Mouse (Mus musculus) heart, postnatal 10 days (tissue): ENCODE data around the gene Tstd3. TPM values are rescaled to one million over a fixed set of nuclear protein-coding genes. Genes with fewer than 3 reads are reported as not detected.
"Not testable (repeated sequence)": the region's sequence is repeated elsewhere in the genome, so short reads cannot be mapped to it uniquely, and the experiment has no call there.

Experiments used
- DNase-seq, 2 experiments: peaks; one replicate each; pipeline ENCODE4 v3.0.0; 2021
- intact Hi-C: fragments of 180-260 bp; cut with DNase I; formaldehyde crosslinking; loops from one replicate; pipeline ENCODE4 v1.15.1; 2025
- total RNA-seq, 2 experiments: library from RNA; stranded (reverse); gene quantifications; 2 replicates each; pipeline ENCODE4 v1.2.3; 2021

Tstd3 gene
- total RNA-seq, 2 experiments from 2014 or later, result 12.1 to 13.8 TPM

- intact Hi-C loops, result no loop called here
- no peak for DNase-seq
Measured at GRCm38 (mm10) chr4:21755123-21755789, 11.8 kb downstream of the Tstd3 start.

- intact Hi-C loops, result no loop called here
- no peak for DNase-seq
Measured at GRCm38 (mm10) chr4:21745723-21746122, 21.3 kb downstream of the Tstd3 start.

GRCm38 (mm10) chr4:21744142-21744541, 22.9 kb downstream of the Tstd3 start:
- intact Hi-C loops, result loop anchor here (5.0 kb wide), 1 partner anchor 68 kb away; no protein-coding TSS in a partner anchor

GRCm38 (mm10) chr4:21739169-21739568, 27.8 kb downstream of the Tstd3 start:
- intact Hi-C loops, result no loop called here
- DNase-seq, result no peak

More at GRCm38 (mm10) chr4:21744142-21744541, 22.9 kb downstream of the Tstd3 start:
- DNase-seq, result not testable (repeated sequence)

DNA sequence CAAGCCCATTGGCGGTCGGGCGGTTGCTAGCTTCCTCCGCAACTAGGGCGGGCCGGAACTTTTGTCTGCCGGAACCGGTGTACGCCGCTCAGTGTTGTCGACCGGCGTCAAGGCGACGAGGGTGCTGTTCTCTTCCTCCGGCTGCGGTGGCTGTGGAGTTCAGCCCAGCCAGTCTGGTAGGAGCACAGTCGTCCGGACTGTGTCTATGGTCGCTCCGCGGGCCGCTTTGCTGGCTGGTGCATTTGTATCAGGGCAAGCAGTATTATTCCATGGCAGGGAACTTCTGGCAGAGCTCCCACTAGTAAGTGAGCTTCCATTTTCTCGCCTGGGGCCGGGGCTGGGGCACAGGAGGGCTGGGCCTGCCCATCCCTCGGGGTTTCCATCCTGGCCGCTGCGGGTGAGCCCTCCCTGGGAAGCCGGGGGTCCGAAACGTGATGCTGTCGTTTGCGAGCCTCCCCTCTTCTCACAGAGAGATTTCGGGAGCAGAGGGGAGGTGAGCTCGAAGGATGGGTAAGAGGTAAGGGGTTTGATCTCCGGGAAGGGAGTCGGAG, 39.3 kb downstream of the Tstd3 start, which contains the start of gene Ccnc:
Ccnc (plus strand) TSS at position 87 of the 551 bp plus-strand sequence.
- intact Hi-C loops, result loop anchor here (5.0 kb wide), 1 partner anchor 40 kb away; the partner anchor contains the start of genes Tstd3 and Usp45
- peak; percentile 94 for DNase-seq

DNA sequence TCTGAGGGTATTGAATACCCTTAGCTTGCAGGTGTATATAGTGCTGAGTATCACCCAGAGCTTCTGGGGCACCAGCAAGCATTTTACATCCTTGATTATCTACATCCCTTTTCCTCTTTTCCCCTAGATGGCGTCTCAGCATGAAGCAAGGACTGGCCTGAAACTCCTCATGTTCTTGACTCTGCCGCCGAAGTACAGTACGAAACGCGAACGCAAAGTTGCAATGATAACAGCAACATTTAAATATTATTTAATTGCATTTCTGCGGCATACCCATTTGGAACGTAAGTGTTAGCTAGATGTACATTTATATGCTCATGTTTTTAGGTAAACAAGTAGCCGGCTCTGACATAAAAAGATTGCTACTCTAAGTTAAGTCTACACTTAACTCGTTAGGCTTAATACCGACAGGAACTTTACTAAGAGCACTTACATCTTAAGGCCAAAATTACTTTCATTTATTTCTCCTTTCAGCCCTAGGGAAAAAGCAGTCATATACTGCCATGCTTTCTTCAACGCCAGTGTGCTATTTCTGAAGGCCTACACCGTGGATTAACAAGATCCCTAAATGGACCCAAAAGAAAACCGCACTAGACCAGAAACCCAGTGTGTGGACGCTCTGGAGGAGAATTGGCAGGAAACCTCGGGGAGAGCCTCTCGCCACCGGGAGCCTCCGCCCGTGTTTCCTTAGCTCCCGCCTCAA, 39.9 kb downstream of the Tstd3 start:
- DNase-seq, result peak; percentile 40 to 56
- intact Hi-C loops, result loop anchor here (1.0 to 5.0 kb wide), 2 partner anchors 40 to 88 kb away; partner anchors contain the start of genes Tstd3 and Usp45

DNA sequence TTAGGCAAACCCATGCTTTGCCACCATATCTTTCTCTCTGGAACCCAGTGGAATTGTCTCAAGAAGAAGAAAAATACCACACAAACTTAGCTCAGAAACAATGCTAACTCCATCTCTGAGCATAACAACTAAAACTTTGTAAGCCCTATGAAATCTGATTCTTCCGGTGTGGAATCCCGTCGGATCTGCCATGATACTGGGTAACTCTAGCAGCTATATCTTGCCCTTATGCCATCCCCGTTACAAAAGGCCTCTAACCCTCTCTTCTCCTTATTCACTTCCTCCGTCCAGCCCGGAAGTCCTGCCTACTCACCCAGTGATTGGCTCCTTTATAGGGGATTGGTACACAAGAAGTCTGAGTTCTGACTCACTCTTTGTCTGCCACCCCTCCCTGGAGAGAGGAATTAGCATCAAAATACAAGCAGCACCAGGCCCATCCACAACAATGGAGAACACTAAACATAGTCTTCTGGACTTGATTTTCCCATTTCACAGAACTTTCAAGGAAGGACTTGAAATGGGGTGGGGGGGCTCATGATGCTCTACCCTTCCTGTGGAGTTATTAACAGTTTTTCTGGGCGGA, 44.2 kb downstream of the Tstd3 start:
- DNase-seq, result no peak
- intact Hi-C loops, result no loop called here

DNA sequence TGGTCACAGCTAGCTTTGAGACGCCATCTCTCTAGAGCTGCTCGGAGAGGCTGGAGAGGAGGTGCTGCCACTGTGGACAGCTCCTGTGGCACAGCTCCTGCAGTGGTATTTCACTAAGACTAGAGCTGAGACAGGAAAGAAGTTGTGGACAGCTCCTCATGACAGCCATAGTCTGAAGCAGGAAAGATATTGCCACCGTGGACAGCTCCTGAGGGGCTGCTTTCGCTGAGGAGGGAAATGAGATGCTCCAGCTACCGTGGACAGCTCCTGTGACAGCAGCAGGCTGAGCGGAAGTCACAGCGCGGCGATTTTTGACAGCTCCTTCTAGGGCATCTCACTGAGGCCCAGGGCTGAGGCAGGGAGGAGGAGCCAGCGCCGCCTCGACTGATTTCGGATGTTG, 54.9 kb downstream of the Tstd3 start:
- peak; percentile 94 to 95 for DNase-seq
- intact Hi-C loops, result no loop called here

Other genes with a start within 250 kb of the Tstd3 start
- not detected for gene Prdm13, start 81.2 kb downstream of the Tstd3 start, total RNA-seq
- 10 to 100 TPM; 13.9 to 18.1 TPM for gene Ccnc, start 39.5 kb downstream of the Tstd3 start, total RNA-seq
- gene Usp45, start 56 bp downstream of the Tstd3 start, total RNA-seq, result 10 to 100 TPM; 13.2 to 15.0 TPM
- 10 to 100 TPM; 49.0 to 52.2 TPM for gene Pnisr, start 80.4 kb upstream of the Tstd3 start, total RNA-seq
- 10 to 100 TPM; 28.4 to 29.0 TPM for gene Coq3, start 112.5 kb upstream of the Tstd3 start, total RNA-seq
- gene Faxc, start 164.1 kb upstream of the Tstd3 start, total RNA-seq, result 1 to 10 TPM; 2.3 to 2.5 TPM